Mouse (Mus musculus) intestine, postnatal 0 days (tissue): ENCODE measurements around the gene Slc30a2. TPM values are rescaled to one million over a fixed set of nuclear protein-coding genes. Genes with fewer than 3 reads are reported as not detected.

ENCODE experiments used
- ATAC-seq: fragments of 200-750 bp; cut with Nextera tagmentation; 2 replicates; pipeline ENCODE4 v1.8.0; 2017; ENCODE audit warnings: mild to moderate bottlenecking, moderate TSS enrichment, moderate library complexity
- H3K27ac ChIP-seq: fragments of 300-500 bp; sonication (generic); 2 replicates; pipeline ENCODE4 v1.5.1; 2014; ENCODE audit warnings: mild to moderate bottlenecking, low read depth, low read length, moderate library complexity
- H3K27me3 ChIP-seq: fragments of 300-500 bp; sonication (generic); replicated peaks from 2 replicates; pipeline ENCODE4 v1.6.1; 2014; ENCODE audit warnings: low read length, mixed read lengths; ENCODE audit not compliant: control insufficient read depth, insufficient read depth
- H3K36me3 ChIP-seq: fragments of 300-500 bp; sonication (generic); 2 replicates; pipeline ENCODE4 v1.6.1; 2014; ENCODE audit warnings: mild to moderate bottlenecking, moderate library complexity; ENCODE audit not compliant: control insufficient read depth, insufficient read depth
- H3K4me1 ChIP-seq: fragments of 300-500 bp; sonication (generic); replicated peaks from 2 replicates; pipeline ENCODE4 v1.6.1; 2014; ENCODE audit warnings: antibody characterized with exemption, low read length, mixed read lengths; ENCODE audit not compliant: control insufficient read depth, insufficient read depth
- H3K4me2 ChIP-seq: fragments of 300-500 bp; sonication (generic); replicated peaks from 2 replicates; pipeline ENCODE4 v1.6.1; 2014; ENCODE audit warnings: low read depth, mild to moderate bottlenecking, moderate library complexity
- H3K4me3 ChIP-seq: fragments of 300-500 bp; sonication (generic); 2 replicates; pipeline ENCODE4 v1.5.1; 2014; ENCODE audit warnings: low read depth, low read length
- H3K9ac ChIP-seq: fragments of 300-500 bp; sonication (generic); 2 replicates; pipeline ENCODE4 v1.6.1; 2014; ENCODE audit warnings: mild to moderate bottlenecking, low read depth, low read length
- H3K9me3 ChIP-seq: fragments of 300-500 bp; sonication (generic); 2 replicates; pipeline ENCODE4 v1.6.1; 2016; ENCODE audit warnings: mixed run types; ENCODE audit not compliant: control insufficient read depth
- CTCF ChIP-seq: sonication (generic); IDR thresholded peaks from 2 replicates; pipeline ENCODE4 v1.5.1; 2016; ENCODE audit warnings: low read depth, mild to moderate bottlenecking, control low read depth, antibody characterized with exemption, moderate library complexity
- WGBS: fragments of 180-500 bp; shearing (Covaris S2); extraction: QIAGEN DNeasy Blood & Tissue Kit; methylation state at CpG from one replicate; pipeline ENCODE4 v1.1.7; 2014; 5-methylcytosine and 5-hydroxymethylcytosine counted together
- polyA plus RNA-seq: library from polyadenylated mRNA; unstranded; fragments of >200 nt; fragmentation: Nextera tagmentation; extraction: Ambion mirVana; gene quantifications from 2 replicates; pipeline ENCODE4 v1.2.1, GENCODE M21; 2015

The Slc30a2 gene
- polyA plus RNA-seq, 1 experiment from 2014 or later: 39.1 TPM

GRCm38 (mm10) chr4:134310106-134310505, 32.9 kb upstream of the Slc30a2 start:
- H3K4me1 ChIP-seq: 0 out of 2 replicates have a peak, but pooled peaks cover 5% of the 10 kb centered on the region
- H3K27ac ChIP-seq: no peak overlapping the region
- no peaks in the 10 kb centered on the region for H3K36me3 ChIP-seq
- H3K4me3 ChIP-seq: no peak overlapping the region
- H3K9ac ChIP-seq: no peak overlapping the region
- H3K27me3 ChIP-seq: no peaks in the 10 kb centered on the region
- TF ChIP-seq CTCF: no peak
- WGBS: 84% methylated on average over 7 of the region's 7 CpGs
- H3K4me2 ChIP-seq: no peak overlapping the region
- no peaks in the 10 kb centered on the region for H3K9me3 ChIP-seq
- no peak for ATAC-seq

- H3K4me3 ChIP-seq: no peak overlapping the region
- 91% methylated on average over 9 of the region's 9 CpGs for WGBS
- no peak for TF ChIP-seq CTCF
- H3K4me1 ChIP-seq: 0 out of 2 replicates have a peak, but pooled peaks cover 5% of the 10 kb centered on the region
- no peak overlapping the region for H3K9ac ChIP-seq
- H3K27me3 ChIP-seq: no peaks in the 10 kb centered on the region
- no peak overlapping the region for H3K27ac ChIP-seq
- H3K4me2 ChIP-seq: no peak overlapping the region
- H3K9me3 ChIP-seq: no peaks in the 10 kb centered on the region
- no peak for ATAC-seq
- H3K36me3 ChIP-seq: no peaks in the 10 kb centered on the region
Measured at GRCm38 (mm10) chr4:134310656-134311055, 32.3 kb upstream of the Slc30a2 start.

DNA sequence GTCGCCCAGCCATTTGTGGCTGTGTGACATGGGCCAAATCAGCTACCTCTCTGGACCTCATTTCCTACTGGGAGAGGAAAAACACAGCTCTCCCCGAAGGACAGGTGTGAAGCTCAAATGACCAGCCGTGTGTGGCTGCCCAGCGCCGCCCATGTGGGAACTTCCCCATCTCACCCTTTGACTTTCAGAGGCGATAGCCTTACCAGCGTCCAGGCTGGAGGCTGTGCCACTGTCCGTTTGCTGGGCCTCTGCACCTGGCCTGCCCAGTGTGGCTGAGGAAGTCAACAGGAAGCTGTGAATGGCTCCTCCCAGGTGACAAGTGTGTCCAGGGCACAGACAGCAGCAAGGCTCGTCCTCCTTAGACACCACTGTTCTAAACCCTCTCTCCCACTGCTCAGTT, 31.2 kb upstream of the Slc30a2 start:
- no peak for TF ChIP-seq CTCF
- H3K27me3 ChIP-seq: no peaks in the 10 kb centered on the region
- H3K9me3 ChIP-seq: no peaks in the 10 kb centered on the region
- H3K27ac ChIP-seq: no peak overlapping the region
- no peaks in the 10 kb centered on the region for H3K36me3 ChIP-seq
- H3K4me3 ChIP-seq: no peak overlapping the region
- no peak for ATAC-seq
- WGBS: 85% methylated on average over 9 of the region's 9 CpGs
- H3K9ac ChIP-seq: no peak overlapping the region
- no peak overlapping the region for H3K4me2 ChIP-seq
- 0 out of 2 replicates have a peak, but pooled peaks cover 5% of the 10 kb centered on the region for H3K4me1 ChIP-seq

DNA sequence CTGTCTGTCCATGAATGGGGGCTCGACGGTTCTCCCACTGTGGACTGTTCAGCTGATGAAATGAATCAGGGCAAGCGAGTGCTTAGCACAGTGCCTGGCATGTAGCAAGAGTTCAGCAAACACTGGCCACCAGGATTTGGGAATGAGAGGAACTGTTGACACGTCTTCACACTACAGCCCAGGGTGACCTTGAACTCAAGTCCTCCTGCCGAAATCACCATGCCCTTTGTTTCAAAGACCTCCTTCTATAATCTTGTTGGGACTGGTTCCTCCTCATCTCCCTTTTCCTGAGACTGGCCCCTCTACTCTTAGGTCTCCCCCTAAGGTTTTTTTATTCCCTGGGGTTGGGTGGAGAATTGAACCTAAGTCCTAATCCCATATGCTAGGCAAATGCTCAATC, 30.6 kb upstream of the Slc30a2 start:
- Histone ChIP-seq H3K27me3 (no peaks in the 10 kb centered on the region), H3K4me2 (no peak overlapping the region), H3K4me3 (no peak overlapping the region), H3K9me3 (no peaks in the 10 kb centered on the region), H3K36me3 (no peaks in the 10 kb centered on the region), H3K9ac (no peak overlapping the region), H3K27ac (no peak overlapping the region), H3K4me1 (0 out of 2 replicates have a peak, but pooled peaks cover 2% of the 10 kb centered on the region)
- 89% methylated on average over 5 of the region's 5 CpGs for WGBS
- TF ChIP-seq CTCF: no peak
- ATAC-seq: no peak

DNA sequence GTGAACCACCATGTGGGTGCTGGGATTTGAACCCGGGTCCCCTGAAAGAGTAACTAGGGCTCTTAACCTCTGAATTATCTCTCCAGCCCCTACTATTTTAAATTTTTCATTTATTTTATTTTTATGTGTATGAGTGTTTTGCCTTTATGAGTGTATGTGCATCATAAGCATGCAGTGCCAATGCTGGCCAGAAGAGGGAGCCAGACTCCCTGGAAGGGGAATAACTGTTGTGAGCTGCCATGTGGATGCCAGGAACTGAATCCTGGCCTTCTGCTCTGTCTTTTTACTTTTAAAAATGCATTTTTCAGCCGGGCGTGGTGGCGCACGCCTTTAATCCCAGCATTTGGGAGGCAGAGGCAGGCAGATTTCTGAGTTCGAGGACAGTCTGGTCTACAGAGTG, 30.1 kb upstream of the Slc30a2 start:
- 93% methylated on average over 6 of the region's 6 CpGs for WGBS

DNA sequence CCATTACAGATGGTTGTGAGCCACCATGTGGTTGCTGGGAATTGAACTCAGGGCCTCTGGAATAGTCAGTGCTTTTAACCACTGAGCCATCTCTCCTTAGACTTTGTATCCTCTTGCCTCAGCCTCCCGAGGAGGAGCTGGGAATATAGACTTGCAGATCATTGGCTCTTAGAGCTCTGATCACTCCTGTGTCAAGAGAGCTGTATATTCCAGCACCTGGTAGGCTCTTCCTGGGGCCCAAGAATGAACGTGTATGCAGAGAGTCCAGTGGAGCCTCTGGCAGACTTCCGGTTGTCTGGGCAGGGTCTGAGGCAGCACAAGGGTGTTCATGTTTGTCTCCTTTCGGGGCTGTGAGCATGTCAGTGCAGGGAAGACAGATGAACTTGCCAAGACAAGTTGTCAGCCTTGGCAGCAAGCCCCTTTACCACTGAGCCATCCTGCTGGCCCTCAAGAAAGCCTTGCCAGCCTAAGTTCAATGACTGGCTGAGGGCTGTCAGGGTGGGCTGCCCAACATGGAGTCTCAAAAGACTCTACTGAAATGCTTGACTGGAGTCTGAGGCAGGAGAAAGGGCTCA, 28.8 kb upstream of the Slc30a2 start:
- Histone ChIP-seq H3K27ac (no peak overlapping the region), H3K36me3 (no peaks in the 10 kb centered on the region), H3K4me3 (no peak overlapping the region), H3K4me1 (no peaks in the 10 kb centered on the region), H3K9me3 (no peaks in the 10 kb centered on the region), H3K27me3 (no peaks in the 10 kb centered on the region), H3K4me2 (no peak overlapping the region), H3K9ac (no peak overlapping the region)
- WGBS: 83% methylated on average over 4 of the region's 4 CpGs
- ATAC-seq: no peak
- TF ChIP-seq CTCF: no peak

More for the DNA sequence above, 30.1 kb upstream of the Slc30a2 start:
- peak; percentile 63 for TF ChIP-seq CTCF
- Histone ChIP-seq H3K4me2 (no peak overlapping the region), H3K9ac (no peak overlapping the region), H3K4me3 (no peak overlapping the region), H3K36me3 (no peaks in the 10 kb centered on the region), H3K4me1 (no peaks in the 10 kb centered on the region), H3K9me3 (no peaks in the 10 kb centered on the region), H3K27ac (no peak overlapping the region), H3K27me3 (no peaks in the 10 kb centered on the region)
- ATAC-seq: no peak

DNA sequence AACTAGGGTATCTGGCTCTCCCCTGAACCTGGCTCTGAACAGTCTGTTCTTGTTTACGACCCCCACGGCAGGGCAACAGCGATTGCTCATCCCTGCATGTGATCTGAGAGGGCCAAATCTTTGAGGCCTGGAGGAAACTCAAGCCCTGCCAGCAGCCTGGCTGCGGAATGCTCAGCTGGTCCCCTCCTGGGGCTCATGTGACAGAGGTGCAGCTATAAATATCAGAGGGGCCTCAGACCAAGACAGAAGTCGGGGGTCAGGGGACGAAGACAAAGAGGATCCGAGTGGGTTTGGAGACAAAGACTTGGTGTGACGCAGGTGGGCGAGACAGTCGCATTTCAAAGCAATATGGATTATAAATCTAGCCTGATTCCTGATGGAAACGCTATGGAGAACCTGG, 28.1 kb upstream of the Slc30a2 start, which contains the start of gene Trim63:
TSS of gene Trim63 (plus strand) at position 245 of the 400 bp plus-strand sequence.
- no peaks in the 10 kb centered on the region for H3K9me3 ChIP-seq
- no peak within 1 kb of the TSS for H3K27ac ChIP-seq
- H3K36me3 ChIP-seq: no peaks in the 10 kb centered on the region
- no peak for ATAC-seq
- 43% methylated on average over 11 of the region's 11 CpGs for WGBS
- no peak within 1 kb of the TSS for H3K4me2 ChIP-seq
- H3K4me1 ChIP-seq: no peaks in the 10 kb centered on the region
- no peaks in the 10 kb centered on the region for H3K27me3 ChIP-seq
- no peak within 1 kb of the TSS for H3K4me3 ChIP-seq
- H3K9ac ChIP-seq: no peak within 1 kb of the TSS
- no peak for TF ChIP-seq CTCF
